ENCODE assay signal across 23 mouse cellular contexts in genomic region chr11:50707259-50707658, GRCm38 (mm10).
DNase-seq lines count a peak whose midpoint lies in the region; ATAC-seq and TF ChIP-seq lines count a peak whose summit lies in the region.
"Had no signal": no experiment of that assay in that cellular context is flagged by ENCODE, and none has a peak within 500 bp of the region (broad histone marks: within the 10 kb centered on the region; RNA-seq: fewer than 3 reads in every experiment).

No protein-coding gene starts in this region.

- TF ChIP-seq CTCF in stomach, postnatal 0 days (IDR thresholded peaks at IDR 0.05; ENCODE audit: low read depth) = no peak
- no peak for TF ChIP-seq CTCF in midbrain, postnatal 0 days (IDR thresholded peaks at IDR 0.05)

- ATAC-seq in heart, embryonic 12.5 days (ENCODE audit: insufficient number of reproducible peaks, low FRiP score) = no peak
- ATAC-seq in stomach, postnatal 0 days (ENCODE audit: low FRiP score, low TSS enrichment) = peak; percentile 69
- ATAC-seq in midbrain, postnatal 0 days (ENCODE audit: low FRiP score) = no peak
- ATAC-seq: activated CD4-positive, CD25-positive, alpha-beta regulatory T cell, adult 4 months; forebrain, embryonic 16.5 days; intestine, embryonic 16.5 days; liver, postnatal 0 days; Patski had no signal

- no peaks in the 10 kb centered on the region for H3K9me3 ChIP-seq in heart, embryonic 12.5 days (replicated peaks)
- no peaks in the 10 kb centered on the region for H3K9me3 ChIP-seq in stomach, postnatal 0 days (ENCODE audit: control insufficient read depth, low read length)
- H3K9me3 ChIP-seq in midbrain, postnatal 0 days (ENCODE audit: low read length) = no peaks in the 10 kb centered on the region
- H3K9me3 ChIP-seq: embryonic facial prominence, embryonic 10.5 days; heart, embryonic 13.5 days; hindbrain, embryonic 15.5 days; neural tube, embryonic 15.5 days had no signal

- H3K4me3 ChIP-seq in heart, embryonic 12.5 days = no peak overlapping the region
- H3K4me3 ChIP-seq in stomach, postnatal 0 days (ENCODE audit: low read depth, low read length) = no peak overlapping the region
- H3K4me3 ChIP-seq in midbrain, postnatal 0 days (ENCODE audit: low read depth, low read length) = no peak overlapping the region
- H3K4me3 ChIP-seq: embryonic facial prominence, embryonic 10.5 days; gastrocnemius, adult 2 months; heart, embryonic 13.5 days; hindbrain, embryonic 15.5 days; neural tube, embryonic 15.5 days had no signal

- H3K36me3 ChIP-seq in heart, embryonic 12.5 days = no peaks in the 10 kb centered on the region
- H3K36me3 ChIP-seq in stomach, postnatal 0 days (ENCODE audit: control insufficient read depth, insufficient read depth, low read length) = no peaks in the 10 kb centered on the region
- no peaks in the 10 kb centered on the region; the same call in 1 of the 2 replicates for H3K36me3 ChIP-seq in midbrain, postnatal 0 days (ENCODE audit: insufficient read depth, low read length)
- H3K36me3 ChIP-seq: embryonic facial prominence, embryonic 10.5 days; heart, embryonic 13.5 days; hindbrain, embryonic 15.5 days; neural tube, embryonic 15.5 days had no signal

- 78% methylated on average over 1 of the region's 1 CpGs for WGBS in heart, embryonic 12.5 days
- WGBS in stomach, postnatal 0 days = 31% methylated on average over 1 of the region's 1 CpGs
- 85% methylated on average over 1 of the region's 1 CpGs for WGBS in midbrain, postnatal 0 days

- no peak overlapping the region for H3K4me2 ChIP-seq in heart, embryonic 12.5 days
- H3K4me2 ChIP-seq in stomach, postnatal 0 days (replicated peaks; ENCODE audit: low read depth) = no peak overlapping the region
- no peak overlapping the region for H3K4me2 ChIP-seq in midbrain, postnatal 0 days (ENCODE audit: low read depth, low read length, poor library complexity, severe bottlenecking)
- H3K4me2 ChIP-seq: heart, embryonic 13.5 days; hindbrain, embryonic 15.5 days; neural tube, embryonic 15.5 days had no signal

- no peak overlapping the region for H3K27ac ChIP-seq in heart, embryonic 12.5 days (ENCODE audit: poor library complexity, severe bottlenecking)
- H3K27ac ChIP-seq in stomach, postnatal 0 days (replicated peaks) = 0 out of 2 replicates have a peak overlapping the region, but pooled peaks have one; percentile 13
- no peak overlapping the region for H3K27ac ChIP-seq in midbrain, postnatal 0 days (ENCODE audit: low read depth, low read length)
- H3K27ac ChIP-seq: embryonic facial prominence, embryonic 10.5 days; gastrocnemius, adult 2 months; heart, embryonic 13.5 days; hindbrain, embryonic 15.5 days; neural tube, embryonic 15.5 days had no signal

- no peak overlapping the region for H3K9ac ChIP-seq in heart, embryonic 12.5 days
- no peak overlapping the region for H3K9ac ChIP-seq in stomach, postnatal 0 days (ENCODE audit: low read length)
- no peak overlapping the region for H3K9ac ChIP-seq in midbrain, postnatal 0 days (replicated peaks; ENCODE audit: low read length, poor library complexity, severe bottlenecking)
- H3K9ac ChIP-seq: heart, embryonic 13.5 days; hindbrain, embryonic 15.5 days; liver, postnatal 0 days; neural tube, embryonic 15.5 days had no signal

- DNase-seq in heart, adult 18-20 months = peak; percentile 57 to 82
- DNase-seq in urinary bladder, postnatal 14 days (ENCODE audit: low spot score) = peak; percentile 24
- DNase-seq in urinary bladder, postnatal 4 days (ENCODE audit: low spot score in 2 of 2) = no peak
- peak; percentile 26 for DNase-seq in heart, postnatal 4 days
- DNase-seq in stomach, postnatal 0 days (ENCODE audit: low spot score) = no peak
- no peak for DNase-seq in right cerebral cortex, adult 18-20 months
- DNase-seq in midbrain, postnatal 0 days (ENCODE audit: low spot score) = no peak
- DNase-seq: adrenal gland, postnatal 25 days; B cell, adult 2 months; cerebellum, adult 18-20 months; gastrocnemius, adult 2 months; liver; liver, postnatal 0 days; thymus, adult 2 months had no signal

- peaks cover 7% of the 10 kb centered on the region for H3K4me1 ChIP-seq in heart, embryonic 12.5 days (replicated peaks)
- no peaks in the 10 kb centered on the region for H3K4me1 ChIP-seq in stomach, postnatal 0 days (replicated peaks; ENCODE audit: control insufficient read depth, insufficient read depth)
- no peaks in the 10 kb centered on the region for H3K4me1 ChIP-seq in midbrain, postnatal 0 days (ENCODE audit: insufficient read depth, low read length)
- H3K4me1 ChIP-seq: hindbrain, embryonic 15.5 days; neural tube, embryonic 15.5 days had no signal

- TF ChIP-seq EP300 in stomach, postnatal 0 days (optimal IDR thresholded peaks at IDR 0.05) = no peak

- peaks cover 22% of the 10 kb centered on the region for H3K27me3 ChIP-seq in heart, embryonic 12.5 days (replicated peaks)
- H3K27me3 ChIP-seq in stomach, postnatal 0 days (ENCODE audit: control insufficient read depth, insufficient read depth, low read length) = no peaks in the 10 kb centered on the region
- no peaks in the 10 kb centered on the region for H3K27me3 ChIP-seq in midbrain, postnatal 0 days (ENCODE audit: insufficient read depth, low read length)
- H3K27me3 ChIP-seq: hindbrain, embryonic 15.5 days; neural tube, embryonic 15.5 days; Patski had no signal

Comparison
In these comparisons a context has a peak if more than half of its experiments do, and no peak if none do; other contexts are left out.
1. DNase-seq: peak in heart, adult 18-20 months (2 of 2), urinary bladder, postnatal 14 days (single experiment) and heart, postnatal 4 days (single experiment); none in urinary bladder, postnatal 4 days (0 of 2), stomach, postnatal 0 days (single experiment), right cerebral cortex, adult 18-20 months (single experiment) and midbrain, postnatal 0 days (single experiment).